Mouse (Mus musculus): ENCODE measurements around the gene Ahcyl2.

- TF ChIP-seq CTCF (IDR thresholded peaks at IDR 0.05) (no peak), EP300 (IDR thresholded peaks at IDR 0.05) (no peak)
These were observed at the start of gene Ahcyl2 for GRCm38 (mm10) chr6:29767813-29768660.

All from lung, postnatal 0 days (tissue).